Mouse (Mus musculus) brain, embryonic 14.5 days (tissue): Measurements from ENCODE around the gene Lpp.

Experiments used
- CTCF ChIP-seq: fragments of 200-500 bp; IDR thresholded peaks from 2 replicates; pipeline ENCODE4 v1.5.1; 2012; ENCODE audit warnings: inconsistent platforms, mild to moderate bottlenecking, moderate library complexity, borderline replicate concordance; ENCODE audit not compliant: insufficient read depth, insufficient read length; ENCODE audit errors: extremely low read depth
- POLR2A ChIP-seq: fragments of 200-500 bp; IDR thresholded peaks from 2 replicates; pipeline ENCODE4 v1.6.1; 2012; ENCODE audit warnings: mild to moderate bottlenecking, inconsistent platforms, borderline replicate concordance; ENCODE audit not compliant: poor library complexity, insufficient read depth, insufficient read length, severe bottlenecking; ENCODE audit errors: extremely low read depth

DNA sequence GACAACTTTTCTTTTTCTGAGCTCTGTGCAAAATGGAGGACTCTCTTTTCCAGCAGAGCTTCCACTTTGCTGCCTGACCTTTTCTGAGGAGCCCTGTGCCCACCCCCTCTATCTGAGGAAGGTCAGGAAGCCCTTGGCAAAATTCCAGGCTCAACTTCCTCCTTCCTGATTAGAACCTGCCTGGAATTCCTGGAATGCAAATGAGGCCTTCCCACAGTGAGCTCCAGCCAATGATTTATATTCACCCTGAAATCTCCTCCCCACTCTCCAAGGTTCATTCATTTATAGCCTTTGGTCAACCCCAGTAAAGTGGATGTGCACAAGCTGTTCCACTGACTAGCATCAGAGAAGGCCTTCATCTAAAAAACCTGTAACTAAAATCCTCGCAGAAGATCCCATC is 632.9 kb downstream of the Lpp start:
- no peak for TF ChIP-seq CTCF
- no peak for TF ChIP-seq POLR2A
